Mouse (Mus musculus): ENCODE measurements at regions not wholly inside any gene's neighbourhood (a gene's known extent, or its start where the extent isn't known, plus 50 kb on each side); places are given as distances from the start of the nearest gene placed in this dataset.

GRCm38 (mm10) chr9:88262461-88262860 is 64.5 kb upstream of the Nt5e start:
- TF ChIP-seq CTCF (IDR thresholded peaks at IDR 0.05; ENCODE audit: control insufficient read depth, insufficient read depth, insufficient read length) (no peak), MYOG (IDR thresholded peaks at IDR 0.05; ENCODE audit: control insufficient read depth, extremely low read depth, insufficient read length) (no peak), CEBPB (IDR thresholded peaks at IDR 0.05; ENCODE audit: low read depth) (no peak), MAX (IDR thresholded peaks at IDR 0.05) (no peak), USF1 (IDR thresholded peaks at IDR 0.05; ENCODE audit: low read depth) (no peak), FOSL1 (IDR thresholded peaks at IDR 0.05; ENCODE audit: insufficient read depth, low read length, poor library complexity, severe bottlenecking) (no peak)

Data from C2C12 (cell line).